Mouse (Mus musculus) stomach, embryonic 16.5 days (tissue): ENCODE measurements around the gene Emd. TPM values are rescaled to one million over a fixed set of nuclear protein-coding genes. Genes with fewer than 3 reads are reported as not detected.
"Not testable (repeated sequence)": the region's sequence is repeated elsewhere in the genome, so short reads cannot be mapped to it uniquely, and the experiment has no call there.

Source experiments
- ATAC-seq: fragments of 200-750 bp; cut with Nextera tagmentation; 2 replicates; pipeline ENCODE4 v1.8.0; 2017; ENCODE audit warnings: moderate number of reproducible peaks, moderate TSS enrichment; ENCODE audit not compliant: insufficient read depth, low FRiP score
- H3K27ac ChIP-seq: fragments of 300-500 bp; sonication (generic); 2 replicates; pipeline ENCODE4 v1.5.1; 2014; ENCODE audit warnings: low read length
- H3K27me3 ChIP-seq: fragments of 300-500 bp; sonication (generic); 2 replicates; pipeline ENCODE4 v1.6.1; 2014; ENCODE audit warnings: low read length, control low read depth, mixed read lengths; ENCODE audit not compliant: control insufficient read depth, insufficient read depth
- H3K36me3 ChIP-seq: fragments of 300-500 bp; sonication (generic); 2 replicates; pipeline ENCODE4 v1.6.1; 2014; ENCODE audit warnings: low read length; ENCODE audit not compliant: control insufficient read depth, insufficient read depth
- H3K4me1 ChIP-seq: fragments of 300-500 bp; sonication (generic); 2 replicates; pipeline ENCODE4 v1.6.1; 2014; ENCODE audit warnings: low read length, control low read depth, mixed read lengths; ENCODE audit not compliant: control insufficient read depth, insufficient read depth
- H3K4me2 ChIP-seq: fragments of 300-500 bp; sonication (generic); 2 replicates; pipeline ENCODE4 v1.6.1; 2014; ENCODE audit warnings: low read depth, low read length, mixed read lengths
- H3K4me3 ChIP-seq: fragments of 300-500 bp; sonication (generic); replicated peaks from 2 replicates; pipeline ENCODE4 v1.5.1; 2014; ENCODE audit warnings: mild to moderate bottlenecking, low read length
- H3K9ac ChIP-seq: fragments of 300-500 bp; sonication (generic); 2 replicates; pipeline ENCODE4 v1.6.1; 2014; ENCODE audit warnings: low read length
- H3K9me3 ChIP-seq: fragments of 300-500 bp; sonication (generic); replicated peaks from 2 replicates; pipeline ENCODE4 v1.6.1; 2016; ENCODE audit warnings: low read length, control low read depth; ENCODE audit not compliant: control insufficient read depth
- WGBS: fragments of 180-500 bp; shearing (Covaris S2); extraction: QIAGEN DNeasy Blood & Tissue Kit; methylation state at CpG from one replicate; pipeline ENCODE4 v1.1.7; 2014; 5-methylcytosine and 5-hydroxymethylcytosine counted together
- polyA plus RNA-seq: library from polyadenylated mRNA; unstranded; fragments of >200 nt; fragmentation: Nextera tagmentation; extraction: Ambion mirVana; gene quantifications from 2 replicates; pipeline ENCODE4 v1.2.1, GENCODE M21; 2015

Emd gene
- polyA plus RNA-seq, result 22.5 and 26.8 TPM in 2 replicates

- H3K27me3 ChIP-seq, result no peaks in the 10 kb centered on the region
- ATAC-seq, result peak; percentile 96
- peak within 1 kb of the TSS; percentile 66 for H3K4me2 ChIP-seq
- peaks cover 5% of the 10 kb centered on the region for H3K4me1 ChIP-seq
- peak within 1 kb of the TSS; percentile 89 for H3K27ac ChIP-seq
- peaks cover 5% of the 10 kb centered on the region; the same call in 1 of the 2 replicates for H3K36me3 ChIP-seq
- H3K9me3 ChIP-seq, result no peaks in the 10 kb centered on the region
- peak within 1 kb of the TSS; percentile 87 for H3K9ac ChIP-seq
- peak within 1 kb of the TSS; percentile 61 for H3K4me3 ChIP-seq
- WGBS, result 18% methylated on average over 39 of the region's 39 CpGs
Observed at GRCm38 (mm10) chrX:74254153-74254887, at the start of gene Emd. Gene Emd (plus strand): TSS chrX:74254687.

- Histone ChIP-seq H3K9ac (no peak overlapping the region), H3K27me3 (no peaks in the 10 kb centered on the region), H3K27ac (no peak overlapping the region), H3K36me3 (no peaks in the 10 kb centered on the region), H3K4me3 (no peak overlapping the region), H3K9me3 (no peaks in the 10 kb centered on the region), H3K4me1 (no peaks in the 10 kb centered on the region), H3K4me2 (no peak overlapping the region)
- no peak for ATAC-seq
- WGBS, result 82% methylated on average over 4 of the region's 4 CpGs
Observed at GRCm38 (mm10) chrX:74218496-74218895, 36.0 kb upstream of the Emd start.

GRCm38 (mm10) chrX:74219449-74219848, 35.0 kb upstream of the Emd start:
- Histone ChIP-seq H3K27me3 (no peaks in the 10 kb centered on the region), H3K9me3 (no peaks in the 10 kb centered on the region), H3K4me1 (no peaks in the 10 kb centered on the region), H3K36me3 (no peaks in the 10 kb centered on the region), H3K4me3 (no peak overlapping the region), H3K9ac (no peak overlapping the region), H3K27ac (no peak overlapping the region), H3K4me2 (no peak overlapping the region)
- peak; percentile 10; the same call in 1 of the 2 replicates for ATAC-seq
- 40% methylated on average over 13 of the region's 13 CpGs for WGBS

- not testable (repeated sequence) for H3K36me3 ChIP-seq, H3K9ac ChIP-seq, H3K27me3 ChIP-seq, H3K4me2 ChIP-seq, H3K27ac ChIP-seq, H3K9me3 ChIP-seq, H3K4me1 ChIP-seq, H3K4me3 ChIP-seq
- ATAC-seq, result peak; percentile 53; the same call in 1 of the 2 replicates
- WGBS, result 33% methylated on average over 1 of the region's 1 CpGs
Observed at GRCm38 (mm10) chrX:74220099-74220498, 34.4 kb upstream of the Emd start.

- H3K9me3 ChIP-seq, result no peaks in the 10 kb centered on the region
- WGBS, result 63% methylated on average over 1 of the region's 1 CpGs
- H3K36me3 ChIP-seq, result peaks cover 23% of the 10 kb centered on the region; the same call in 1 of the 2 replicates
- H3K4me3 ChIP-seq, result no peak overlapping the region
- no peak for ATAC-seq
- no peak overlapping the region for H3K4me2 ChIP-seq
- H3K4me1 ChIP-seq, result no peaks in the 10 kb centered on the region
- H3K27me3 ChIP-seq, result no peaks in the 10 kb centered on the region
- no peak overlapping the region for H3K9ac ChIP-seq
- H3K27ac ChIP-seq, result no peak overlapping the region
Observed at GRCm38 (mm10) chrX:74230038-74230437, 24.4 kb upstream of the Emd start.

- H3K9ac ChIP-seq, result no peak overlapping the region
- H3K4me2 ChIP-seq, result no peak overlapping the region
- H3K36me3 ChIP-seq, result peaks cover 20% of the 10 kb centered on the region; the same call in 1 of the 2 replicates
- 88% methylated on average over 5 of the region's 5 CpGs for WGBS
- no peaks in the 10 kb centered on the region for H3K4me1 ChIP-seq
- no peaks in the 10 kb centered on the region for H3K27me3 ChIP-seq
- no peak for ATAC-seq
- H3K27ac ChIP-seq, result no peak overlapping the region
- no peaks in the 10 kb centered on the region for H3K9me3 ChIP-seq
- H3K4me3 ChIP-seq, result no peak overlapping the region
Observed at GRCm38 (mm10) chrX:74233196-74233595, 21.3 kb upstream of the Emd start.

GRCm38 (mm10) chrX:74240332-74240731, 14.2 kb upstream of the Emd start:
- Histone ChIP-seq H3K4me2 (no peak overlapping the region), H3K4me3 (no peak overlapping the region), H3K27ac (no peak overlapping the region), H3K4me1 (no peaks in the 10 kb centered on the region), H3K27me3 (no peaks in the 10 kb centered on the region), H3K9me3 (no peaks in the 10 kb centered on the region), H3K9ac (no peak overlapping the region), H3K36me3 (peaks cover 21% of the 10 kb centered on the region; the same call in 1 of the 2 replicates)
- 83% methylated on average over 4 of the region's 4 CpGs for WGBS
- no peak for ATAC-seq

GRCm38 (mm10) chrX:74243396-74243795, 11.1 kb upstream of the Emd start:
- no peak for ATAC-seq
- Histone ChIP-seq H3K27me3 (no peaks in the 10 kb centered on the region), H3K9ac (peak overlapping the region; percentile 73), H3K27ac (peak overlapping the region; percentile 79; the same call in 1 of the 2 replicates), H3K4me3 (peak overlapping the region; percentile 58), H3K4me1 (no peaks in the 10 kb centered on the region), H3K36me3 (peaks cover 16% of the 10 kb centered on the region; the same call in 1 of the 2 replicates), H3K4me2 (peak overlapping the region; percentile 56), H3K9me3 (no peaks in the 10 kb centered on the region)
- 63% methylated on average over 2 of the region's 2 CpGs for WGBS

GRCm38 (mm10) chrX:74243807-74244206, 10.7 kb upstream of the Emd start:
- Histone ChIP-seq H3K4me2 (peak overlapping the region; percentile 56), H3K4me1 (no peaks in the 10 kb centered on the region), H3K9ac (peak overlapping the region; percentile 73), H3K36me3 (peaks cover 16% of the 10 kb centered on the region; the same call in 1 of the 2 replicates), H3K4me3 (peak overlapping the region; percentile 58), H3K9me3 (no peaks in the 10 kb centered on the region), H3K27ac (peak overlapping the region; percentile 79), H3K27me3 (no peaks in the 10 kb centered on the region)
- ATAC-seq, result no peak
- 39% methylated on average over 3 of the region's 3 CpGs for WGBS
